Mouse (Mus musculus) large intestine, adult 2 months (tissue): ENCODE results near the gene Gm43064. TPM values are rescaled to one million over a fixed set of nuclear protein-coding genes. Genes with fewer than 3 reads are reported as not detected.
"Not testable (repeated sequence)": the region's sequence is repeated elsewhere in the genome, so short reads cannot be mapped to it uniquely, and the experiment has no call there.

Source experiments
- DNase-seq: peaks from one replicate; pipeline ENCODE4 v3.0.0-alpha.2; 2012; ENCODE audit warnings: low read depth, low spot score
- WGBS: fragments of 180-500 bp; shearing (Covaris S2); methylation state at CpG from one replicate; pipeline ENCODE4 v1.1.7; 2018; 5-methylcytosine and 5-hydroxymethylcytosine counted together
- polyA plus RNA-seq: library from polyadenylated mRNA; depleted of rRNA; stranded (reverse); fragments of >200 nt; gene quantifications from 2 replicates; pipeline ENCODE4 v1.2.3, GENCODE M21; 2012

The Gm43064 gene
- polyA plus RNA-seq, 1 experiment = not detected

- 80% methylated on average over 1 of the region's 1 CpGs for WGBS
- no peak for DNase-seq
Observed at GRCm38 (mm10) chr3:103792566-103792965, 16.8 kb upstream of the Gm43064 start.

- 46% methylated on average over 2 of the region's 2 CpGs for WGBS
- DNase-seq = no peak
Observed at GRCm38 (mm10) chr3:103796389-103796788, 13.0 kb upstream of the Gm43064 start.

GRCm38 (mm10) chr3:103799507-103799906 lies 9.9 kb upstream of the Gm43064 start:
- 91% methylated on average over 2 of the region's 2 CpGs for WGBS
- no peak for DNase-seq

GRCm38 (mm10) chr3:103801631-103802531 lies 7.5 kb upstream of the Gm43064 start:
- WGBS = under 1% methylated on average over 10 of the region's 10 CpGs
- DNase-seq = peak; percentile 93

GRCm38 (mm10) chr3:103802861-103803260 lies 6.5 kb upstream of the Gm43064 start:
- 65% methylated on average over 8 of the region's 8 CpGs for WGBS
- DNase-seq = no peak

- 93% methylated on average over 1 of the region's 1 CpGs for WGBS
Observed at GRCm38 (mm10) chr3:103805671-103806070, 3.7 kb upstream of the Gm43064 start.

GRCm38 (mm10) chr3:103809799-103810150 lies 402 bp downstream of the Gm43064 start:
- under 1% methylated on average over 14 of the region's 14 CpGs for WGBS
- no peak for DNase-seq

More at GRCm38 (mm10) chr3:103805671-103806070, 3.7 kb upstream of the Gm43064 start:
- DNase-seq = no peak

- WGBS = 88% methylated on average over 6 of the region's 6 CpGs
- no peak for DNase-seq
Observed at GRCm38 (mm10) chr3:103810967-103811366, 1.6 kb downstream of the Gm43064 start.

- DNase-seq = no peak
Observed at GRCm38 (mm10) chr3:103827548-103827947, 18.2 kb downstream of the Gm43064 start.

- 78% methylated on average over 3 of the region's 3 CpGs for WGBS
- DNase-seq = no peak
Observed at GRCm38 (mm10) chr3:103829036-103829435, 19.7 kb downstream of the Gm43064 start.

GRCm38 (mm10) chr3:103830681-103831080 lies 21.3 kb downstream of the Gm43064 start:
- not testable (repeated sequence) for DNase-seq
- 85% methylated on average over 1 of the region's 1 CpGs for WGBS

- no peak for DNase-seq
- WGBS = 80% methylated on average over 7 of the region's 7 CpGs
Observed at GRCm38 (mm10) chr3:103831146-103831545, 21.8 kb downstream of the Gm43064 start.

- DNase-seq = no peak
Observed at GRCm38 (mm10) chr3:103832426-103832825, 23.1 kb downstream of the Gm43064 start, which contains the start of gene Bcl2l15. Gene Bcl2l15 (plus strand): TSS chr3:103832601.

- 66% methylated on average over 2 of the region's 2 CpGs for WGBS
- DNase-seq = no peak
Observed at GRCm38 (mm10) chr3:103834001-103834400, 24.6 kb downstream of the Gm43064 start.

- no peak for DNase-seq
- WGBS = 75% methylated on average over 6 of the region's 6 CpGs
Observed at GRCm38 (mm10) chr3:103835272-103835950, 26.0 kb downstream of the Gm43064 start.

- WGBS = 72% methylated on average over 10 of the region's 10 CpGs
- DNase-seq = no peak
Observed at GRCm38 (mm10) chr3:103835951-103836310, 26.6 kb downstream of the Gm43064 start.

- no peak for DNase-seq
- 88% methylated on average over 5 of the region's 5 CpGs for whole genome bisulfite sequencing
Observed at GRCm38 (mm10) chr3:103836453-103836852, 27.1 kb downstream of the Gm43064 start.

GRCm38 (mm10) chr3:103839711-103840110 lies 30.3 kb downstream of the Gm43064 start:
- DNase-seq = no peak
- 90% methylated on average over 6 of the region's 6 CpGs for WGBS

GRCm38 (mm10) chr3:103840195-103840594 lies 30.8 kb downstream of the Gm43064 start:
- WGBS = 81% methylated on average over 3 of the region's 3 CpGs
- DNase-seq = not testable (repeated sequence)

GRCm38 (mm10) chr3:103840946-103841345 lies 31.6 kb downstream of the Gm43064 start:
- not testable (repeated sequence) for DNase-seq
- WGBS = 92% methylated on average over 7 of the region's 7 CpGs
